In the genomic region with DNA sequence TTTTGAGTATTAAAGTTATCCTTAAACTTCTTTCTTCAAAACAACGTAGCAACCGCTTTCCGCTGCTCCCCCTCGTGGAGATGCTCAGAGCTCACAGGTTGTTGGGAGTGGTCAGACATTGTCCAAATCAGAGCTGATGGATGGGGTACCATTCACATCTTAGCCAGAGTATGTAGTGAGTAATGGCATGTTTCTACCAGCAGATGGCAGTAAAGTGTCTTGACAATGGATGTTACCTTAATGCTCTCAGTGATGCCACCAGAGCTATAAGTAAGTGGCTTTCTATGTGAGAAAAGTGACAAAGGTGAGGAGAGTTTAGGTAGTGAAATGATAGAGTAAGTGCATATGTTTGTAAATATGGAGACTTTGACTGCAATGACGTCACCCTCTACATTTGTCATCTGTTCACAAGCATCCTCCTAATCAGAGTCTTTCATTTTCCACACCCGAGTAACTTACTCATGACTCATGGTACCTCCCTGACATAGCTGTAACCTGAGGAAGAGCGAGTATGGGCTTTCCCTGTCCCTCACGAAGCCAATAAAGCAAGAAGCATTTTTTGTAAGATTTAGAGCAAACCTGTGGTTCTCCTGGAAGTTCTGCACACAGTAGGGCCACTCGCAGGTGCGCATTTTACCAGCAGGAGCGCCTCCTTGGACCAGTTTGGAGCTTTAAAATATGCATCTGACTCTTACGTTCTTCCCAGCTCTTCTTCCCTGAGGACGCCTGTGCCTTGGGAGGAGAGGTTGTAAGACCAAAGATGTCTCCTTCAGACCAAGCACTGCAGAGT, we compare ENCODE assay signal across 9 mouse cellular contexts.
DNase-seq lines count a peak whose midpoint lies in the region; ATAC-seq and TF ChIP-seq lines count a peak whose summit lies in the region.
"Had no signal": no experiment of that assay in that cellular context is flagged by ENCODE, and none has a peak within 500 bp of the region (broad histone marks: within the 10 kb centered on the region; RNA-seq: fewer than 3 reads in every experiment).

No protein-coding gene starts in this region.

- H3K4me3 ChIP-seq in E14TG2a.4 (replicated peaks; ENCODE audit: low read length), result no peak overlapping the region
- H3K4me3 ChIP-seq in hindbrain, embryonic 12.5 days, result no peak overlapping the region
- H3K4me3 ChIP-seq in midbrain, embryonic 16.5 days (ENCODE audit: low read depth, low read length), result no peak overlapping the region

- H3K27ac ChIP-seq in hindbrain, embryonic 12.5 days, result no peak overlapping the region
- H3K27ac ChIP-seq in midbrain, embryonic 16.5 days (ENCODE audit: low read length), result no peak overlapping the region

- ATAC-seq in hindbrain, embryonic 12.5 days (ENCODE audit: low FRiP score), result peak; percentile 61
- peak; percentile 82 for ATAC-seq in midbrain, embryonic 16.5 days

- 0 out of 2 replicates have a peak, but pooled peaks cover 6% of the 10 kb centered on the region for H3K27me3 ChIP-seq in E14TG2a.4 (ENCODE audit: insufficient read depth, low read length)
- no peaks in the 10 kb centered on the region for H3K27me3 ChIP-seq in hindbrain, embryonic 12.5 days
- no peaks in the 10 kb centered on the region for H3K27me3 ChIP-seq in midbrain, embryonic 16.5 days (ENCODE audit: control insufficient read depth, insufficient read depth, low read depth, low read length)

- no peaks in the 10 kb centered on the region for H3K36me3 ChIP-seq in E14TG2a.4 (ENCODE audit: insufficient read depth, low read length)
- no peaks in the 10 kb centered on the region for H3K36me3 ChIP-seq in hindbrain, embryonic 12.5 days
- H3K36me3 ChIP-seq in midbrain, embryonic 16.5 days (ENCODE audit: control insufficient read depth, insufficient read depth, low read length), result no peaks in the 10 kb centered on the region
- H3K36me3 ChIP-seq: G1E had no signal

- H3K4me1 ChIP-seq in E14TG2a.4 (replicated peaks; ENCODE audit: low read depth, low read length), result no peaks in the 10 kb centered on the region
- peaks cover 20% of the 10 kb centered on the region for H3K4me1 ChIP-seq in hindbrain, embryonic 12.5 days
- peaks cover 12% of the 10 kb centered on the region; the same call in 1 of the 2 replicates for H3K4me1 ChIP-seq in midbrain, embryonic 16.5 days (ENCODE audit: control insufficient read depth, insufficient read depth, low read length)

- whole genome bisulfite sequencing in hindbrain, embryonic 12.5 days, result 64% methylated on average over 13 of the region's 13 CpGs
- 60% methylated on average over 13 of the region's 13 CpGs for WGBS in midbrain, embryonic 16.5 days

- peak; percentile 86 for TF ChIP-seq CTCF in E14TG2a.4 (conservative IDR thresholded peaks at IDR 0.05; ENCODE audit: low read length)

- H3K4me2 ChIP-seq in hindbrain, embryonic 12.5 days (replicated peaks), result no peak overlapping the region
- 0 out of 2 replicates have a peak overlapping the region, but pooled peaks have one; percentile 3 for H3K4me2 ChIP-seq in midbrain, embryonic 16.5 days (ENCODE audit: low read length)

- peaks cover 17% of the 10 kb centered on the region for H3K9me3 ChIP-seq in E14TG2a.4 (ENCODE audit: low read length)
- no peaks in the 10 kb centered on the region for H3K9me3 ChIP-seq in hindbrain, embryonic 12.5 days (replicated peaks)
- no peaks in the 10 kb centered on the region for H3K9me3 ChIP-seq in midbrain, embryonic 16.5 days (replicated peaks; ENCODE audit: control insufficient read depth, low read length, poor library complexity, severe bottlenecking)

- DNase-seq in adrenal gland, postnatal 10 days, result peak; percentile 46
- DNase-seq in adrenal gland, adult 8-10 months, result no peak
- DNase-seq in embryo, embryonic 10 days (ENCODE audit: low spot score), result peak; percentile 93
- peak; percentile 15 to 69 for DNase-seq in left cerebral cortex, adult 9 months (ENCODE audit: low spot score in 2 of 2)
- no peak for DNase-seq in thymus, postnatal 36 days

- H3K9ac ChIP-seq in hindbrain, embryonic 12.5 days, result no peak overlapping the region
- no peak overlapping the region for H3K9ac ChIP-seq in midbrain, embryonic 16.5 days (ENCODE audit: low read depth, low read length)

Comparison
In these comparisons a context has a peak if more than half of its experiments do, and no peak if none do; other contexts are left out.
1. DNase-seq: peak in adrenal gland, postnatal 10 days (single experiment), embryo, embryonic 10 days (single experiment) and left cerebral cortex, adult 9 months (2 of 2); none in adrenal gland, adult 8-10 months (single experiment) and thymus, postnatal 36 days (0 of 2).